Mouse (Mus musculus): ENCODE data around the gene Fgf7.

GRCm38 (mm10) chr2:126034379-126035005 is at the start of gene Fgf7:
- TF ChIP-seq CTCF (IDR thresholded peaks at IDR 0.05; ENCODE audit: low read depth) (peak; percentile 42), EP300 (IDR thresholded peaks at IDR 0.05; ENCODE audit: low read depth) (no peak)

Measured in heart, postnatal 0 days (tissue).